Mouse (Mus musculus): ENCODE measurements at regions not wholly inside any gene's neighbourhood (a gene's known extent, or its start where the extent isn't known, plus 50 kb on each side); places are given as distances from the start of the nearest gene placed in this dataset.

- TF ChIP-seq CTCF (IDR thresholded peaks at IDR 0.05; ENCODE audit: borderline replicate concordance, extremely low read depth, insufficient read depth, insufficient read length) (no peak), POLR2A (IDR thresholded peaks at IDR 0.05; ENCODE audit: borderline replicate concordance, extremely low read depth, insufficient read depth, insufficient read length, poor library complexity, severe bottlenecking) (no peak)
Measured at GRCm38 (mm10) chr16:71070186-71070585, 756.4 kb downstream of the Gbe1 start.
